21 mouse cellular contexts compared by ENCODE assay signal in the genomic region with DNA sequence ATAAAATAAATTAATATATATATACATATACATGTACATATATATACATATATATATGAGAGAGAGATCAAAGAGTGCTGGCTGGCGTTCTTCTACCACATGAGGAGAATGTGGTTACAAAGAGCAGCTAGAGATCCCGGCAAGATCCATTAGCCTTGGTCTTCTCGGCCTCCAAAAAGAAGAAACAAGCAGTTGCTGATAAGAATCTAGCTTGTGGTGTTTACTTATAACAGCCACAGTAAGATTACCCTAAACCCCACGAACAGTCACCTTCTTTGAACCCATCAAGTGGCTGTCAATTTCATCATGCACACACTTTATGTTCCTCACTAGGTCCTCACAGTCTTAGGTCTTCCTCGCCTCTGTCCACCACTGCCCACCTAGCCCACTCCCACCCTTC. TPM values are rescaled to one million over a fixed set of nuclear protein-coding genes. Genes with fewer than 3 reads are reported as not detected.
DNase-seq lines count a peak whose midpoint lies in the region; ATAC-seq and TF ChIP-seq lines count a peak whose summit lies in the region.
"Had no signal": no experiment of that assay in that cellular context is flagged by ENCODE, and none has a peak within 500 bp of the region (broad histone marks: within the 10 kb centered on the region; RNA-seq: fewer than 3 reads in every experiment).

No protein-coding gene starts in this region.

- H3K9ac ChIP-seq in MEL (ENCODE audit: control insufficient read depth, low read depth, low read length, poor library complexity, severe bottlenecking) = 0 out of 2 replicates have a peak overlapping the region, but pooled peaks have one; percentile 12
- H3K9ac ChIP-seq: embryonic facial prominence, embryonic 13.5 days; forebrain, embryonic 12.5 days; heart, embryonic 13.5 days; hindbrain, embryonic 13.5 days had no signal

- TF ChIP-seq CTCF in MEL (IDR thresholded peaks at IDR 0.05 in 2 of 3, conservative IDR thresholded peaks at IDR 0.05 in 1 of 3; ENCODE audit: control insufficient read depth in 1 of 3, insufficient read depth in 1 of 3, low read depth in 2 of 3, low read length in 3 of 3, poor library complexity in 1 of 3, severe bottlenecking in 1 of 3) = no peak
- no peak for TF ChIP-seq CTCF in thymus, adult 2 months (IDR thresholded peaks at IDR 0.05; ENCODE audit: borderline replicate concordance, control insufficient read depth, extremely low read depth, insufficient read depth, low read length, poor library complexity)

- TF ChIP-seq POLR2A in MEL (IDR thresholded peaks at IDR 0.05; ENCODE audit: control insufficient read depth in 1 of 2, insufficient read depth in 1 of 2, low read depth in 1 of 2, low read length in 2 of 2, poor library complexity in 1 of 2) = no peak
- TF ChIP-seq POLR2A in thymus, adult 2 months (IDR thresholded peaks at IDR 0.05; ENCODE audit: control insufficient read depth, extremely low read depth, insufficient read depth, low read length, poor library complexity) = no peak

- peak overlapping the region; percentile 26; the same call in 1 of the 2 replicates for H3K27ac ChIP-seq in MEL (ENCODE audit: control insufficient read depth, low read depth, low read length)
- H3K27ac ChIP-seq in thymus, adult 2 months (ENCODE audit: control insufficient read depth, insufficient read depth, low read length) = no peak overlapping the region
- H3K27ac ChIP-seq: embryonic facial prominence, embryonic 13.5 days; forebrain, embryonic 12.5 days; heart, embryonic 13.5 days; hindbrain, embryonic 13.5 days had no signal

- H3K79me2 ChIP-seq in MEL (ENCODE audit: control insufficient read depth, insufficient read depth, low read length, poor library complexity) = no peaks in the 10 kb centered on the region; the same call in 1 of the 2 replicates

- peaks cover 8 to 11% of the 10 kb centered on the region in 2 experiments; a peak in 3 of 4 replicates for H3K4me1 ChIP-seq in MEL (ENCODE audit: control insufficient read depth in 1 of 2, insufficient read depth in 2 of 2, low read length in 2 of 2)
- no peaks in the 10 kb centered on the region for H3K4me1 ChIP-seq in thymus, adult 2 months (replicated peaks; ENCODE audit: control insufficient read depth, insufficient read depth, low read length)
- H3K4me1 ChIP-seq: embryonic facial prominence, embryonic 13.5 days; forebrain, embryonic 12.5 days; heart, embryonic 13.5 days; hindbrain, embryonic 13.5 days had no signal

- no peak overlapping the region for H3K4me3 ChIP-seq in MEL (ENCODE audit: control insufficient read depth in 1 of 2, insufficient read depth in 1 of 2, low read depth in 2 of 2, low read length in 2 of 2)
- no peak overlapping the region for H3K4me3 ChIP-seq in thymus, adult 2 months (ENCODE audit: control insufficient read depth, insufficient read depth, low read length)
- H3K4me3 ChIP-seq: embryonic facial prominence, embryonic 13.5 days; forebrain, embryonic 12.5 days; heart, embryonic 13.5 days; hindbrain, embryonic 13.5 days had no signal

- H3K9me3 ChIP-seq in MEL (replicated peaks; ENCODE audit: insufficient read depth, low read length) = no peaks in the 10 kb centered on the region
- H3K9me3 ChIP-seq: embryonic facial prominence, embryonic 13.5 days; forebrain, embryonic 12.5 days; heart, embryonic 13.5 days; hindbrain, embryonic 13.5 days had no signal

- peak; percentile 29 to 59; a peak in 2 of 4 replicates for TF ChIP-seq EP300 in MEL (IDR thresholded peaks at IDR 0.05; ENCODE audit: low read depth in 1 of 2, low read length in 2 of 2)

- no peaks in the 10 kb centered on the region for H3K27me3 ChIP-seq in MEL (ENCODE audit: control insufficient read depth in 1 of 2, insufficient read depth in 2 of 2, low read length in 2 of 2)
- no peaks in the 10 kb centered on the region for H3K27me3 ChIP-seq in thymus, adult 2 months (ENCODE audit: control insufficient read depth, insufficient read depth, low read length)
- H3K27me3 ChIP-seq: embryonic facial prominence, embryonic 13.5 days; forebrain, embryonic 12.5 days; heart, embryonic 13.5 days; hindbrain, embryonic 13.5 days had no signal

- ATAC-seq in granulocyte monocyte progenitor cell, adult 5-6 weeks (replicated peaks; ENCODE audit: poor library complexity, severe bottlenecking) = peak; percentile 25; the same call in 1 of the 2 replicates
- ATAC-seq in megakaryocyte progenitor cell, adult 5-6 weeks (replicated peaks; ENCODE audit: poor library complexity) = peak; percentile 48
- ATAC-seq: forebrain, embryonic 16.5 days; intestine, postnatal 0 days had no signal

- peaks cover 0 to 10% of the 10 kb centered on the region in 2 experiments; a peak in 3 of 4 replicates for H3K36me3 ChIP-seq in MEL (ENCODE audit: control insufficient read depth in 1 of 2, insufficient read depth in 2 of 2, low read length in 2 of 2)
- H3K36me3 ChIP-seq in thymus, adult 2 months (ENCODE audit: control insufficient read depth, insufficient read depth, low read length) = no peaks in the 10 kb centered on the region
- H3K36me3 ChIP-seq: embryonic facial prominence, embryonic 13.5 days; forebrain, embryonic 12.5 days; heart, embryonic 13.5 days; hindbrain, embryonic 13.5 days had no signal

- no peak for TF ChIP-seq RAD21 in MEL (IDR thresholded peaks at IDR 0.05; ENCODE audit: low read depth, low read length)

- peak; percentile 65 for DNase-seq in CD4-positive helper T cell, adult 2 months (ENCODE audit: low read depth, low spot score)
- peak; percentile 46 for DNase-seq in MEL (ENCODE audit: low read depth, low spot score)
- no peak for DNase-seq in thymus, adult 2 months
- DNase-seq in lung, postnatal 10 days = no peak
- DNase-seq in spleen, adult 12 weeks (ENCODE audit: low spot score) = no peak
- DNase-seq in frontal cortex, postnatal 14 days (ENCODE audit: low spot score in 2 of 2) = no peak
- DNase-seq: adrenal gland, adult 2 months; adrenal gland, postnatal 36 days; B cell, adult 2 months; cerebellum, adult 8-10 months; cerebellum, postnatal 14 days; gastrocnemius, postnatal 14 days; heart, postnatal 4 days had no signal

- 10% methylated on average over 5 of the region's 5 CpGs for whole genome bisulfite sequencing in thymus, adult 2 months

TF ChIP-seq in MEL, 35 proteins besides CTCF, POLR2A, EP300 and RAD21:
- TF ChIP-seq MYB (IDR thresholded peaks at IDR 0.05; ENCODE audit: low read depth, low read length) (no peak), SMC3 (IDR thresholded peaks at IDR 0.05; ENCODE audit: low read depth, low read length) (no peak), USF1 (IDR thresholded peaks at IDR 0.05; ENCODE audit: low read depth, low read length) (no peak), ETS1 (IDR thresholded peaks at IDR 0.05; ENCODE audit: low read depth, low read length) (peak; percentile 30; the same call in 1 of the 2 replicates), ZC3H11A (IDR thresholded peaks at IDR 0.05; ENCODE audit: low read depth, low read length) (no peak), JUND (IDR thresholded peaks at IDR 0.05; ENCODE audit: low read depth, low read length) (no peak), GATA1 (IDR thresholded peaks at IDR 0.05; ENCODE audit: low read depth, low read length) (peak; percentile 54), TCF12 (IDR thresholded peaks at IDR 0.05; ENCODE audit: low read depth, low read length) (0 out of 2 replicates have a peak, but pooled peaks have one; percentile 26), TAL1 (IDR thresholded peaks at IDR 0.05; ENCODE audit: low read length) (no peak), USF2 (IDR thresholded peaks at IDR 0.05; ENCODE audit: borderline replicate concordance in 1 of 2, insufficient read depth in 1 of 2, low read depth in 1 of 2, low read length in 2 of 2) (no peak), POLR2AphosphoS5 (IDR thresholded peaks at IDR 0.05; ENCODE audit: borderline replicate concordance, low read depth, low read length) (no peak), HCFC1 (IDR thresholded peaks at IDR 0.05; ENCODE audit: low read depth, low read length) (no peak), MAX (IDR thresholded peaks at IDR 0.05; ENCODE audit: low read length) (no peak), SIN3A (IDR thresholded peaks at IDR 0.05; ENCODE audit: low read length) (no peak; the same call in 1 of the 2 replicates), ELF1 (IDR thresholded peaks at IDR 0.05; ENCODE audit: low read depth, low read length) (no peak), MXI1 (IDR thresholded peaks at IDR 0.05; ENCODE audit: low read depth, low read length) (no peak), POLR2AphosphoS2 (IDR thresholded peaks at IDR 0.05; ENCODE audit: low read length) (no peak), NELFE (IDR thresholded peaks at IDR 0.05; ENCODE audit: low read depth, low read length) (no peak)

RNA-seq across cellular contexts. Expression of gene Asah2, which starts 40.7 kb away (rescaled TPM):
- 0.58 and 0.62 TPM in 2 replicates for total RNA-seq in MEL (2012; rRNA removed)
- 1 to 10 TPM in 1 of 2 experiments, not detected in 1; 1.3 TPM for polyA plus RNA-seq in MEL (2012; ENCODE audit: insufficient read depth in 1 of 2, insufficient read length in 2 of 2, low read depth in 1 of 2, low replicate concordance in 2 of 2, missing spikeins in 1 of 2)
- 6.0 and 6.1 TPM in 2 replicates for total RNA-seq in granulocyte monocyte progenitor cell, adult 5-6 weeks (2014; fragmentation: Nextera tagmentation)
- total RNA-seq in granulocyte monocyte progenitor cell, adult 5-6 weeks (2017) = 8.0 and 8.1 TPM in 2 replicates
- 5.2 and 7.4 TPM in 2 replicates for total RNA-seq in megakaryocyte progenitor cell, adult 5-6 weeks (2015)
- total RNA-seq in megakaryocyte progenitor cell, adult 5-6 weeks (2017) = 8.4 and 8.5 TPM in 2 replicates
- 4.1 and 4.3 TPM in 2 replicates for polyA plus RNA-seq in thymus, adult 2 months (2012; rRNA removed)

Comparison
In these comparisons a context has a peak if more than half of its experiments do, and no peak if none do; other contexts are left out.
1. DNase-seq: peak in CD4-positive helper T cell, adult 2 months (single experiment) and MEL (single experiment); none in thymus, adult 2 months (single experiment), lung, postnatal 10 days (single experiment), spleen, adult 12 weeks (single experiment) and frontal cortex, postnatal 14 days (0 of 2).